Mouse (Mus musculus) liver, embryonic 15.5 days (tissue): Measurements from ENCODE around the gene Tex12. TPM values are rescaled to one million over a fixed set of nuclear protein-coding genes. Genes with fewer than 3 reads are reported as not detected.

ENCODE experiments used
- ATAC-seq: fragments of 200-750 bp; cut with Nextera tagmentation; 2 replicates; pipeline ENCODE4 v1.8.0; 2017; ENCODE audit warnings: moderate number of reproducible peaks, mild to moderate bottlenecking, moderate library complexity; ENCODE audit not compliant: insufficient read depth
- H3K27ac ChIP-seq: fragments of 300-500 bp; sonication (generic); replicated peaks from 2 replicates; pipeline ENCODE4 v1.5.1; 2015; ENCODE audit warnings: mild to moderate bottlenecking, inconsistent platforms
- H3K27me3 ChIP-seq: fragments of 300-500 bp; sonication (generic); 2 replicates; pipeline ENCODE4 v1.6.1; 2015; ENCODE audit warnings: mild to moderate bottlenecking, inconsistent platforms
- H3K36me3 ChIP-seq: fragments of 300-500 bp; sonication (generic); replicated peaks from 2 replicates; pipeline ENCODE4 v1.6.1; 2015; ENCODE audit warnings: moderate library complexity, mild to moderate bottlenecking, inconsistent platforms
- H3K4me1 ChIP-seq: fragments of 300-500 bp; sonication (generic); replicated peaks from 2 replicates; pipeline ENCODE4 v1.6.1; 2015; ENCODE audit warnings: inconsistent platforms
- H3K4me2 ChIP-seq: fragments of 300-500 bp; sonication (generic); 2 replicates; pipeline ENCODE4 v1.6.1; 2015; ENCODE audit warnings: moderate library complexity, mild to moderate bottlenecking, inconsistent platforms
- H3K4me3 ChIP-seq: fragments of 300-500 bp; sonication (generic); replicated peaks from 2 replicates; pipeline ENCODE4 v1.5.1; 2015; ENCODE audit warnings: mild to moderate bottlenecking, inconsistent platforms
- H3K9ac ChIP-seq: fragments of 300-500 bp; sonication (generic); 2 replicates; pipeline ENCODE4 v1.6.1; 2015; ENCODE audit warnings: moderate library complexity, mild to moderate bottlenecking, inconsistent platforms
- H3K9me3 ChIP-seq: fragments of 300-500 bp; sonication (generic); replicated peaks from 2 replicates; pipeline ENCODE4 v1.6.1; 2016; ENCODE audit warnings: inconsistent platforms
- WGBS: fragments of 180-500 bp; shearing (Covaris S2); methylation state at CpG from one replicate; pipeline ENCODE4 v1.1.7; 2015; ENCODE audit warnings: mixed read lengths; ENCODE audit not compliant: insufficient replicate concordance; 5-methylcytosine and 5-hydroxymethylcytosine counted together
- polyA plus RNA-seq: library from polyadenylated mRNA; unstranded; fragments of >200 nt; fragmentation: Nextera tagmentation; extraction: Ambion mirVana; gene quantifications from 2 replicates; pipeline ENCODE4 v1.2.1, GENCODE M21; 2015

Gene Tex12
- polyA plus RNA-seq, 1 experiment from 2014 or later, result not detected

- ATAC-seq, result no peak
- WGBS, result 35% methylated on average over 7 of the region's 7 CpGs
- Histone ChIP-seq H3K4me1 (peaks cover 5% of the 10 kb centered on the region; the same call in 1 of the 2 replicates), H3K36me3 (no peaks in the 10 kb centered on the region), H3K4me3 (no peak overlapping the region), H3K27me3 (no peaks in the 10 kb centered on the region), H3K4me2 (no peak overlapping the region), H3K9ac (no peak overlapping the region), H3K27ac (no peak overlapping the region), H3K9me3 (no peaks in the 10 kb centered on the region)
These were observed 53.6 kb downstream of the Tex12 start for GRCm38 (mm10) chr9:50507570-50507969.

Other genes starting within 250 kb of the Tex12 start
- gene Rpl10-ps3, start 216.4 kb downstream of the Tex12 start, polyA plus RNA-seq, result 250 and 272 TPM in 2 replicates
- 0.17 and 0.35 TPM in 2 replicates for gene Plet1, start 66.8 kb downstream of the Tex12 start, polyA plus RNA-seq
- 32.6 and 36.1 TPM in 2 replicates for gene Pts, start 32.6 kb downstream of the Tex12 start, polyA plus RNA-seq
- gene Il18, start 6.5 kb downstream of the Tex12 start, polyA plus RNA-seq, result 10.1 and 11.1 TPM in 2 replicates
- 0.60 and 0.67 TPM in 2 replicates for gene Bco2, start 6.1 kb downstream of the Tex12 start, polyA plus RNA-seq
- 296 and 323 TPM in 2 replicates for gene Sdhd, start 42.5 kb upstream of the Tex12 start, polyA plus RNA-seq
- 130 and 158 TPM in 2 replicates for gene Timm8b, start 42.6 kb upstream of the Tex12 start, polyA plus RNA-seq
- 0.75 and 1.0 TPM in 2 replicates for gene Pih1d2, start 56.0 kb upstream of the Tex12 start, polyA plus RNA-seq
- 5.6 and 7.0 TPM in 2 replicates for gene Nkapd1, start 56.1 kb upstream of the Tex12 start, polyA plus RNA-seq
- 23.2 and 24.6 TPM in 2 replicates for gene Dlat, start 98.5 kb upstream of the Tex12 start, polyA plus RNA-seq
- gene Dixdc1, start 178.2 kb upstream of the Tex12 start, polyA plus RNA-seq, result 1.4 and 1.8 TPM in 2 replicates
- 3.9 and 4.1 TPM in 2 replicates for gene 2310030G06Rik, start 185.2 kb upstream of the Tex12 start, polyA plus RNA-seq
- 9.9 and 15.2 TPM in 2 replicates for gene Cryab, start 190.0 kb upstream of the Tex12 start, polyA plus RNA-seq
- gene Hspb2, start 191.0 kb upstream of the Tex12 start, polyA plus RNA-seq, result 2.1 and 3.5 TPM in 2 replicates
- gene Fdxacb1, start 206.9 kb upstream of the Tex12 start, polyA plus RNA-seq, result 8.5 and 10.3 TPM in 2 replicates
- gene Alg9, start 213.7 kb upstream of the Tex12 start, polyA plus RNA-seq, result 14.3 and 14.4 TPM in 2 replicates
- gene 1110032A03Rik, start 214.2 kb upstream of the Tex12 start, polyA plus RNA-seq, result 17.4 and 18.6 TPM in 2 replicates